Mouse (Mus musculus): ENCODE data around the gene B130006D01Rik. TPM values are rescaled to one million over a fixed set of nuclear protein-coding genes. Genes with fewer than 3 reads are reported as not detected.

Gene B130006D01Rik
- polyA plus RNA-seq, 1 experiment, result 0.69 TPM

GRCm38 (mm10) chr11:95687084-95687656, 36.2 kb upstream of the B130006D01Rik start:
- Histone ChIP-seq H3K4me1 (ENCODE audit: control insufficient read depth, insufficient read depth, low read length) (no peaks in the 10 kb centered on the region), H3K27me3 (ENCODE audit: control insufficient read depth, insufficient read depth, low read length) (no peaks in the 10 kb centered on the region), H3K27ac (ENCODE audit: insufficient read depth, low read length) (no peak overlapping the region), H3K4me3 (replicated peaks; ENCODE audit: insufficient read depth, low read depth, low read length) (no peak overlapping the region)
- no peak for DNase-seq
- 48% methylated on average over 11 of the region's 11 CpGs for WGBS
- TF ChIP-seq CTCF (IDR thresholded peaks at IDR 0.05; ENCODE audit: borderline replicate concordance, insufficient read depth, low read depth, low read length), result no peak
- no peak for TF ChIP-seq POLR2A (IDR thresholded peaks at IDR 0.05; ENCODE audit: borderline replicate concordance, insufficient read depth, low read length)

GRCm38 (mm10) chr11:95688515-95688914, 34.9 kb upstream of the B130006D01Rik start:
- H3K4me1 ChIP-seq (ENCODE audit: control insufficient read depth, insufficient read depth, low read length), result no peaks in the 10 kb centered on the region
- TF ChIP-seq POLR2A (IDR thresholded peaks at IDR 0.05; ENCODE audit: borderline replicate concordance, insufficient read depth, low read length) (no peak), CTCF (IDR thresholded peaks at IDR 0.05; ENCODE audit: borderline replicate concordance, insufficient read depth, low read depth, low read length) (no peak)
- no peak for DNase-seq
- no peaks in the 10 kb centered on the region for H3K27me3 ChIP-seq (ENCODE audit: control insufficient read depth, insufficient read depth, low read length)
- H3K4me3 ChIP-seq (replicated peaks; ENCODE audit: insufficient read depth, low read depth, low read length), result no peak overlapping the region
- 80% methylated on average over 6 of the region's 6 CpGs for WGBS
- no peak overlapping the region for H3K27ac ChIP-seq (ENCODE audit: insufficient read depth, low read length)

GRCm38 (mm10) chr11:95688981-95689380, 34.4 kb upstream of the B130006D01Rik start:
- Histone ChIP-seq H3K4me1 (ENCODE audit: control insufficient read depth, insufficient read depth, low read length) (no peaks in the 10 kb centered on the region), H3K27ac (ENCODE audit: insufficient read depth, low read length) (no peak overlapping the region), H3K4me3 (replicated peaks; ENCODE audit: insufficient read depth, low read depth, low read length) (no peak overlapping the region), H3K27me3 (ENCODE audit: control insufficient read depth, insufficient read depth, low read length) (no peaks in the 10 kb centered on the region)
- WGBS, result 59% methylated on average over 7 of the region's 7 CpGs
- DNase-seq, result no peak
- no peak for TF ChIP-seq POLR2A (IDR thresholded peaks at IDR 0.05; ENCODE audit: borderline replicate concordance, insufficient read depth, low read length)
- no peak for TF ChIP-seq CTCF (IDR thresholded peaks at IDR 0.05; ENCODE audit: borderline replicate concordance, insufficient read depth, low read depth, low read length)

- Histone ChIP-seq H3K27me3 (ENCODE audit: control insufficient read depth, insufficient read depth, low read length) (no peaks in the 10 kb centered on the region), H3K4me3 (replicated peaks; ENCODE audit: insufficient read depth, low read depth, low read length) (no peak overlapping the region), H3K4me1 (ENCODE audit: control insufficient read depth, insufficient read depth, low read length) (no peaks in the 10 kb centered on the region), H3K27ac (ENCODE audit: insufficient read depth, low read length) (no peak overlapping the region)
- no peak for DNase-seq
- WGBS, result 85% methylated on average over 3 of the region's 3 CpGs
- TF ChIP-seq POLR2A (IDR thresholded peaks at IDR 0.05; ENCODE audit: borderline replicate concordance, insufficient read depth, low read length), result no peak
- no peak for TF ChIP-seq CTCF (IDR thresholded peaks at IDR 0.05; ENCODE audit: borderline replicate concordance, insufficient read depth, low read depth, low read length)
Measured at GRCm38 (mm10) chr11:95689544-95689943, 33.8 kb upstream of the B130006D01Rik start.

- Histone ChIP-seq H3K4me1 (ENCODE audit: control insufficient read depth, insufficient read depth, low read length) (no peaks in the 10 kb centered on the region), H3K27me3 (ENCODE audit: control insufficient read depth, insufficient read depth, low read length) (no peaks in the 10 kb centered on the region), H3K27ac (ENCODE audit: insufficient read depth, low read length) (no peak overlapping the region), H3K4me3 (replicated peaks; ENCODE audit: insufficient read depth, low read depth, low read length) (no peak overlapping the region)
- 40% methylated on average over 5 of the region's 5 CpGs for WGBS
- no peak for DNase-seq
- no peak for TF ChIP-seq POLR2A (IDR thresholded peaks at IDR 0.05; ENCODE audit: borderline replicate concordance, insufficient read depth, low read length)
- TF ChIP-seq CTCF (IDR thresholded peaks at IDR 0.05; ENCODE audit: borderline replicate concordance, insufficient read depth, low read depth, low read length), result no peak
Measured at GRCm38 (mm10) chr11:95698541-95698940, 24.8 kb upstream of the B130006D01Rik start.

- TF ChIP-seq CTCF (IDR thresholded peaks at IDR 0.05; ENCODE audit: borderline replicate concordance, insufficient read depth, low read depth, low read length) (no peak), POLR2A (IDR thresholded peaks at IDR 0.05; ENCODE audit: borderline replicate concordance, insufficient read depth, low read length) (no peak)
- Histone ChIP-seq H3K27me3 (ENCODE audit: control insufficient read depth, insufficient read depth, low read length) (no peaks in the 10 kb centered on the region), H3K27ac (ENCODE audit: insufficient read depth, low read length) (no peak overlapping the region), H3K4me3 (replicated peaks; ENCODE audit: insufficient read depth, low read depth, low read length) (no peak overlapping the region), H3K4me1 (ENCODE audit: control insufficient read depth, insufficient read depth, low read length) (no peaks in the 10 kb centered on the region)
- 92% methylated on average over 13 of the region's 13 CpGs for WGBS
- DNase-seq, result no peak
Measured at GRCm38 (mm10) chr11:95700778-95701739, 22.3 kb upstream of the B130006D01Rik start.

GRCm38 (mm10) chr11:95704032-95704969, 19.1 kb upstream of the B130006D01Rik start:
- no peak for DNase-seq
- Histone ChIP-seq H3K27me3 (ENCODE audit: control insufficient read depth, insufficient read depth, low read length) (no peaks in the 10 kb centered on the region), H3K4me1 (ENCODE audit: control insufficient read depth, insufficient read depth, low read length) (no peaks in the 10 kb centered on the region), H3K4me3 (replicated peaks; ENCODE audit: insufficient read depth, low read depth, low read length) (no peak overlapping the region), H3K27ac (ENCODE audit: insufficient read depth, low read length) (no peak overlapping the region)
- TF ChIP-seq CTCF (IDR thresholded peaks at IDR 0.05; ENCODE audit: borderline replicate concordance, insufficient read depth, low read depth, low read length) (no peak), POLR2A (IDR thresholded peaks at IDR 0.05; ENCODE audit: borderline replicate concordance, insufficient read depth, low read length) (no peak)
- 91% methylated on average over 12 of the region's 12 CpGs for WGBS
